Mouse (Mus musculus): ENCODE measurements around the gene Taf9. TPM values are rescaled to one million over a fixed set of nuclear protein-coding genes. Genes with fewer than 3 reads are reported as not detected.

The Taf9 gene
- polyA plus RNA-seq (2015; fragmentation: Nextera tagmentation; extraction: Ambion mirVana), result 15.9 and 16.8 TPM in 2 replicates

GRCm38 (mm10) chr13:100651439-100652186 is at the start of gene Taf9:
Gene Taf9 (plus strand): TSS chr13:100651579.
- Histone ChIP-seq H3K4me3 (replicated peaks) (peak within 1 kb of the TSS; percentile 93), H3K9ac (peak within 1 kb of the TSS; percentile 89), H3K27me3 (no peaks in the 10 kb centered on the region), H3K36me3 (peaks cover 34% of the 10 kb centered on the region), H3K27ac (peak within 1 kb of the TSS; percentile 87), H3K4me1 (replicated peaks) (peaks cover 20% of the 10 kb centered on the region), H3K4me2 (peak within 1 kb of the TSS; percentile 85), H3K9me3 (replicated peaks) (no peaks in the 10 kb centered on the region)
- ATAC-seq (ENCODE audit: low read depth), result peak; percentile 59
- DNase-seq, result no peak
- under 1% methylated on average over 62 of the region's 63 CpGs for WGBS (ENCODE audit: insufficient replicate concordance)

DNA sequence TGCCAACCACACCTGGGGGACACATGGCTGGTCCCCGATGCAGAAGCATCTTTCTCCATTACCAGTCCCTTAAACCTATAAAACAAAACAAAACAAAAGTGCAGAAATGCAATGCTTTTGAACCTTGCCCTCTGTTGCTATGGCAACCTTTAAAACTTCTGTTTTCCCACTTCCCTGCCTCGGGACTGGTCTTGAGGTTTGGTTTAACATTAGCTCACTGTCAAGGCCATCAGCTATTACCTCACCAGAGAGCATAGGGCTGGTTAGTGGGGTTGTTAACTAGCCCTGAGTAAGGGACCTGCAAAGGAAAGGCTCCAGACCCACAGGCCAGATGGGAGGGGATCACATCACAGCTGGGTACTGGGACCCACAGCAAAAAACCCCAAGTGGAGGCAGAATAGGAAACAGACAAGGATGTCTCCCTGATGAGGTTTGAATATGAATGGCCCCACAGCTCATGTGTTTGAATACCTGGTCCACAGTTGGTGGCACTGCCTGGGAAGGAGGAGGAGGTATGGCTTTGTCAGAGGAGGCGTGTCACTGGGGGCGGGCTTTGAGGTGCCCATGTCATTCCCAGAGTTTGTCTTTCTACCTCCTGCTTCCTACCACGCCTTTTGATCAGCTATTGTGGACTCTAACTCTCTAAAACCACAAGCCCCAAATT is 49.0 kb upstream of the Taf9 start:
- Histone ChIP-seq H3K4me2 (no peak overlapping the region), H3K9ac (no peak overlapping the region), H3K4me3 (replicated peaks) (no peak overlapping the region), H3K9me3 (replicated peaks) (no peaks in the 10 kb centered on the region), H3K27me3 (no peaks in the 10 kb centered on the region), H3K4me1 (replicated peaks) (peaks cover 19% of the 10 kb centered on the region), H3K27ac (peak overlapping the region; percentile 70), H3K36me3 (0 out of 2 replicates have a peak, but pooled peaks cover 6% of the 10 kb centered on the region)
- ATAC-seq (ENCODE audit: low read depth) (peak; percentile 82), DNase-seq (no peak)
- WGBS (ENCODE audit: insufficient replicate concordance), result 57% methylated on average over 5 of the region's 5 CpGs

DNA sequence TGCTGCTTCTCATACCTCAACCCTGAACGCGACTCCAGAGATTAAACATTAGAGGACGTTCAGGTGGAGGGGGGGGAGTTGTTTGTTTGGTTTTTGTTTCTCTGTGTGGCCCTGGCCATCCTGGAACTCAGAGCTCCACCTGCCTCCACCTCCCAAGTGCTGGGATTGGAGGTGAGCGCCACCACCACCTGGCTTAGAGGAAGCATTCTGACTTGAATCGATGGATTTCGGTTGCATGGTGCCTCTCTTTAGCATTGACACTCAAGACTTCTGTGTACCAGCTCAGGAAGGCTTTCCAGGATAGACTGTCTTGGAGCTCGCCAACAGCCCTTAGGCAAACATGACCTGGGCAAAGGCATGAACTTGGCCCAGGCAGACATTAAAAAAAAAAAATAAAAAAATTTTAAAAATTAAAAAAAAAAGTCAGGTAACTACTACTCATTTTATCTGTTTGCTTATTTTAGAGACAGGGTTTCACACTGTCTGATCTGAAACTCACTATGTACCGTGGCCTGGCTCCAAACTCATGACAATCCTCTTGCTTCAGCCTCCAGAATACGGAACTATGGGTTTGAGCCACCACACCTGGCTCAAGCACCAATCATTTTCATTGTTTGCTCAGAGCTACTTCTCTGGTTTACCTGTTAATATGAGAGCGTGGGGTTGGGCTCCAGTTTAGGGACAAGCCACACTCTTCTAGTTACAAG is 48.2 kb upstream of the Taf9 start:
- Histone ChIP-seq H3K4me2 (no peak overlapping the region), H3K9ac (no peak overlapping the region), H3K9me3 (replicated peaks) (0 out of 2 replicates have a peak, but pooled peaks cover 4% of the 10 kb centered on the region), H3K27me3 (no peaks in the 10 kb centered on the region), H3K4me3 (replicated peaks) (no peak overlapping the region), H3K36me3 (peaks cover 12% of the 10 kb centered on the region; the same call in 1 of the 2 replicates), H3K27ac (peak overlapping the region; percentile 70), H3K4me1 (replicated peaks) (peaks cover 19% of the 10 kb centered on the region)
- WGBS (ENCODE audit: insufficient replicate concordance), result 80% methylated on average over 10 of the region's 10 CpGs
- no peak for ATAC-seq (ENCODE audit: low read depth)
- no peak for DNase-seq

- Histone ChIP-seq H3K4me3 (replicated peaks) (no peak overlapping the region), H3K4me2 (no peak overlapping the region), H3K4me1 (replicated peaks) (peaks cover 19% of the 10 kb centered on the region), H3K9me3 (replicated peaks) (0 out of 2 replicates have a peak, but pooled peaks cover 4% of the 10 kb centered on the region), H3K9ac (no peak overlapping the region), H3K27me3 (no peaks in the 10 kb centered on the region), H3K27ac (peak overlapping the region; percentile 70), H3K36me3 (peaks cover 12% of the 10 kb centered on the region; the same call in 1 of the 2 replicates)
- no peak for DNase-seq
- 75% methylated on average over 11 of the region's 11 CpGs for WGBS (ENCODE audit: insufficient replicate concordance)
- no peak for ATAC-seq (ENCODE audit: low read depth)
Observed at GRCm38 (mm10) chr13:100603738-100604095, 47.7 kb upstream of the Taf9 start.

GRCm38 (mm10) chr13:100605845-100606244 is 45.5 kb upstream of the Taf9 start:
- no peak overlapping the region for H3K9ac ChIP-seq
- DNase-seq, result no peak
- no peaks in the 10 kb centered on the region for H3K27me3 ChIP-seq
- H3K9me3 ChIP-seq (replicated peaks), result 0 out of 2 replicates have a peak, but pooled peaks cover 4% of the 10 kb centered on the region
- H3K4me3 ChIP-seq (replicated peaks), result no peak overlapping the region
- ATAC-seq (ENCODE audit: low read depth), result no peak
- H3K36me3 ChIP-seq, result peaks cover 11% of the 10 kb centered on the region
- no peak overlapping the region for H3K4me2 ChIP-seq
- 45% methylated on average over 1 of the region's 1 CpGs for WGBS (ENCODE audit: insufficient replicate concordance)
- peaks cover 11% of the 10 kb centered on the region for H3K4me1 ChIP-seq (replicated peaks)
- no peak overlapping the region for H3K27ac ChIP-seq

DNA sequence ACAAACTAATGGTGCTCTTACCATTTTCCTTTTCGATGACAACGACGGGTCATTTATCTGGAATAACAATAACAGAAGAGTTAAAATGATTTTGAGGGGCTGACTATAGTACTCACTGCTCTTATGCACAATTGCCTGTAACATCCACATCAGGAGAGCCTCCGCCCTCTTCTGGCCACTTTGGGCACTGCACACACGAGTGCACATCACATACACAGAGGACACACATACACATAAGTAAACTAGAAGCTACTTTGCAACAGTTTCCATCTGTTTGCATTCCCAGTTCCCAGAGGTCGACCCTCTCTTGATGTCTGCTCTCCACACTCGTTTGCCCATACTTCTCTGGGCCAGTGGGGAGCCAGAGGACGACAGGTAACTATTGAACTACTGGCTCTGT is 43.6 kb upstream of the Taf9 start:
- no peak for ATAC-seq (ENCODE audit: low read depth)
- 71% methylated on average over 8 of the region's 8 CpGs for WGBS (ENCODE audit: insufficient replicate concordance)
- no peak overlapping the region for H3K4me2 ChIP-seq

DNA sequence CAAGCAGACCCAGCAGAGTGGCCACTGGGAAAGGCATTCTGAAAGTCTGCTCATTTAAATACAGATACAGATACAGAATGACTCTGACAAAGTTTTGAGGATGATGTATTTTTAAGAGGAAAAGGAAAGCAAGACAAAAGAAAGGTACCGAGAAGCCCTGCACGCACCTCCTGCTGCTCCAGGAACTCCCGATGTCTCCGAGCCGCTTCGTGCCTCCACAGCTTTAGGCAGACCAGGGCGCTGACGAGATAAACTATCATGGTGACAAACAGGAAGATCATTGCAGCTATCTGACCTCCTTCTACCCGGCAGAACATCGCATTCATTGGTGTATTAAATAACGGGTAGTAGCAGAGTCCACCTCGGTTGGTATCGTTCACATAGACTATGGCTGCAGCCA is 40.1 kb upstream of the Taf9 start:
- Histone ChIP-seq H3K9me3 (replicated peaks) (0 out of 2 replicates have a peak, but pooled peaks cover 4% of the 10 kb centered on the region), H3K9ac (no peak overlapping the region), H3K4me2 (no peak overlapping the region), H3K36me3 (peaks cover 22% of the 10 kb centered on the region), H3K27ac (no peak overlapping the region), H3K4me1 (replicated peaks) (peaks cover 2% of the 10 kb centered on the region), H3K27me3 (peaks cover 5% of the 10 kb centered on the region; the same call in 1 of the 2 replicates), H3K4me3 (replicated peaks) (no peak overlapping the region)
- WGBS (ENCODE audit: insufficient replicate concordance), result 74% methylated on average over 13 of the region's 13 CpGs
- DNase-seq, result no peak
- no peak for ATAC-seq (ENCODE audit: low read depth)

More for the DNA sequence above, 43.6 kb upstream of the Taf9 start:
- H3K9me3 ChIP-seq (replicated peaks), result 0 out of 2 replicates have a peak, but pooled peaks cover 4% of the 10 kb centered on the region
- no peak for DNase-seq
- H3K27ac ChIP-seq, result no peak overlapping the region
- peaks cover 24% of the 10 kb centered on the region for H3K36me3 ChIP-seq
- 0 out of 2 replicates have a peak, but pooled peaks cover 2% of the 10 kb centered on the region for H3K4me1 ChIP-seq (replicated peaks)
- no peak overlapping the region for H3K4me3 ChIP-seq (replicated peaks)
- no peak overlapping the region for H3K9ac ChIP-seq
- H3K27me3 ChIP-seq, result no peaks in the 10 kb centered on the region

- no peak overlapping the region for H3K9ac ChIP-seq
- peaks cover 22% of the 10 kb centered on the region for H3K36me3 ChIP-seq
- H3K4me2 ChIP-seq, result no peak overlapping the region
- 84% methylated on average over 10 of the region's 10 CpGs for WGBS (ENCODE audit: insufficient replicate concordance)
- H3K4me1 ChIP-seq (replicated peaks), result peaks cover 10% of the 10 kb centered on the region
- H3K27ac ChIP-seq, result no peak overlapping the region
- 0 out of 2 replicates have a peak, but pooled peaks cover 4% of the 10 kb centered on the region for H3K9me3 ChIP-seq (replicated peaks)
- no peak for ATAC-seq (ENCODE audit: low read depth)
- H3K4me3 ChIP-seq (replicated peaks), result no peak overlapping the region
- no peak for DNase-seq
- peaks cover 10% of the 10 kb centered on the region for H3K27me3 ChIP-seq
Observed at GRCm38 (mm10) chr13:100612251-100612650, 39.1 kb upstream of the Taf9 start.

DNA sequence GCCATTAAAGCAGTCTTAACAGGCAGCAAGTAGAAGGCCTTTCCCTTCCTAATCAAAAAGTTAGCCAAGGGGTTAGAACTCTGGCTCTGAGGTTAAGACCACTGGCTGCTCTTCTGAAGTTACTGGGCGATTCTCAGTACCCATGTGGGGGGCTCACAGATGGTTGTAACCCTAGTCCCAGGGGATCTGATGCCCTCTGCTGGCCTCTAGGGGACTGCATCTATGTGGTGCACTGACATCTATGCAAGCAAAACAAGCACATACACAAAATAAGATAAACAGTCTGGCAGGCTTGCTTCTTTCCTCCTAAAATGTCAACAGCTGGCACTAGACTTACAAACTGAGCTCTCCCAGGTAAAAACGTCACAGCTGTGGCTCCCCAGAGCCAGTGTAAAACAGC is 38.5 kb upstream of the Taf9 start:
- Histone ChIP-seq H3K9me3 (replicated peaks) (no peaks in the 10 kb centered on the region), H3K4me2 (no peak overlapping the region), H3K27ac (no peak overlapping the region), H3K9ac (no peak overlapping the region), H3K27me3 (peaks cover 10% of the 10 kb centered on the region), H3K4me3 (replicated peaks) (no peak overlapping the region), H3K4me1 (replicated peaks) (peaks cover 13% of the 10 kb centered on the region), H3K36me3 (peaks cover 25% of the 10 kb centered on the region)
- no peak for ATAC-seq (ENCODE audit: low read depth)
- DNase-seq, result no peak
- WGBS (ENCODE audit: insufficient replicate concordance), result 56% methylated on average over 2 of the region's 2 CpGs

DNA sequence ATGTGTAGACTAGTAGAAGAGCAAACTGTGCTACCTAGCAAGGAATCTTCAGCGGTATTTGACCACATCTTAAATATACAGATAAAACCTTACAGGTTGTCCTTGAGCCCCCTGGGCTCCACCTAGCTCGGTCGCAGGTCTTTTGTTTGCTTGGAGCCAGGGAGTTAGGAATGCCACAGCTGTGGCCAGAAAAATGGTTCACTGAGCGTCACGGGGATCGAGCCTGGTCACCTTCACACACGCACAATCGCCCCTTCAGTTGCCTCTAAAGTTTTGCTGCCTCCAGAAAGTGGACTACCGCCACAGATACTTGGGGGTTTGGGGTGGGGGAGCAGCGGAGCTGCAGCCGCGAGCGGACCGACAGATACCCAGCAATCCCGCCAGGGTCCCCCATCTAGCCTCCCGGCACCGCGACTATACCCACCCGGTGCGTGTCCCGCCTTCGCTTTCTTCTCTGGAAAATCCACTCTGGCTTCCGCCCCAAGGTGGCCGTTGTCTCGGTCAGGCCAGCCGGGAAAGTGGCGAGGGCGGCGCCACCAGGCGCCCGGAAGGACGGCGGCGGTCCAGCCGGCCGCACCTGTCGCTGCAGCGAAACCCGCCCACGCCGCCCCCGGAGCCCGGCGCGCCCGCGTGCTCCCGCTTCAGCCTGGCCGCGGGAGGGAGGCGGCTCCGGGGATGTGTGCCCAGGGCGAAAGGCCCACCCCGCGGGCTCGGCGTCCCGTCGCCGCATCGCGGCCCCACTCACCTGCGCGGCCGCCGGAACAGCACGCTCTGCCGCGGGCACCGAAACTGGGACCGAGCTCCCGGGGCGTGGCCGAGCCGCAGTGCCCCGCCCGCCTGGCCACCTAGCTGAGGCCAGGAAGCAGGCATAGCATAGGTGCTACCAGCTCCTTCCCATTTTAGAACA is 34.9 kb upstream of the Taf9 start, which contains the start of gene Marveld2:
TSS of gene Marveld2 (minus strand) at position 791 of the 907 bp plus-strand sequence.
- H3K27me3 ChIP-seq, result peaks cover 10% of the 10 kb centered on the region
- H3K9me3 ChIP-seq (replicated peaks), result no peaks in the 10 kb centered on the region
- H3K27ac ChIP-seq, result no peak within 1 kb of the TSS; the same call in 1 of the 2 replicates
- H3K36me3 ChIP-seq, result peaks cover 36% of the 10 kb centered on the region
- ATAC-seq (ENCODE audit: low read depth), result peak; percentile 79
- peak within 1 kb of the TSS; percentile 75 for H3K4me3 ChIP-seq (replicated peaks)
- peak within 1 kb of the TSS; percentile 76 for H3K9ac ChIP-seq
- DNase-seq, result peak; percentile 26
- WGBS (ENCODE audit: insufficient replicate concordance), result 4% methylated on average over 73 of the region's 77 CpGs
- peak within 1 kb of the TSS; percentile 94 for H3K4me2 ChIP-seq
- H3K4me1 ChIP-seq (replicated peaks), result peaks cover 13% of the 10 kb centered on the region
